Mouse (Mus musculus) mesoderm, embryonic 11.5 days (tissue): Measurements from ENCODE around the gene Prdm12.
"Not testable (repeated sequence)": the region's sequence is repeated elsewhere in the genome, so short reads cannot be mapped to it uniquely, and the experiment has no call there.

Source experiments
- DNase-seq: peaks from one replicate; pipeline ENCODE4 v3.0.0-alpha.2; 2012; ENCODE audit warnings: low read depth, low spot score

Prdm12 gene

GRCm38 (mm10) chr2:31641929-31642328, 2.1 kb downstream of the Prdm12 start:
- no peak for DNase-seq

GRCm38 (mm10) chr2:31653971-31654853, 14.4 kb downstream of the Prdm12 start:
- no peak for DNase-seq

- no peak for DNase-seq
Observed at GRCm38 (mm10) chr2:31654854-31655559, 15.2 kb downstream of the Prdm12 start.

- no peak for DNase-seq
Observed at GRCm38 (mm10) chr2:31656374-31656773, 16.5 kb downstream of the Prdm12 start.

- DNase-seq: no peak
Observed at GRCm38 (mm10) chr2:31662939-31663803, 23.3 kb downstream of the Prdm12 start.

GRCm38 (mm10) chr2:31663804-31664180, 24.0 kb downstream of the Prdm12 start:
- DNase-seq: no peak

GRCm38 (mm10) chr2:31667332-31667731, 27.5 kb downstream of the Prdm12 start:
- DNase-seq: peak; percentile 62

- DNase-seq: peak; percentile 97
Observed at GRCm38 (mm10) chr2:31670551-31671035, 30.8 kb downstream of the Prdm12 start, which contains the start of gene Exosc2. Gene Exosc2 (plus strand): TSS chr2:31670715.

- DNase-seq: no peak
Observed at GRCm38 (mm10) chr2:31678641-31679040, 38.8 kb downstream of the Prdm12 start.

GRCm38 (mm10) chr2:31681051-31681707, 41.3 kb downstream of the Prdm12 start:
- not testable (repeated sequence) for DNase-seq

GRCm38 (mm10) chr2:31681731-31682235, 41.9 kb downstream of the Prdm12 start:
- no peak for DNase-seq

GRCm38 (mm10) chr2:31683666-31684065, 43.8 kb downstream of the Prdm12 start:
- DNase-seq: peak; percentile 66

- DNase-seq: peak; percentile 97
Observed at GRCm38 (mm10) chr2:31688074-31688925, 48.5 kb downstream of the Prdm12 start, which contains the start of gene Abl1. Gene Abl1 (plus strand): TSS chr2:31688376.

- DNase-seq: no peak
Observed at GRCm38 (mm10) chr2:31689045-31689444, 49.2 kb downstream of the Prdm12 start.

- no peak for DNase-seq
Observed at GRCm38 (mm10) chr2:31690063-31690462, 50.2 kb downstream of the Prdm12 start.

- no peak for DNase-seq
Observed at GRCm38 (mm10) chr2:31698209-31698608, 58.4 kb downstream of the Prdm12 start.

GRCm38 (mm10) chr2:31700545-31701446, 61.0 kb downstream of the Prdm12 start:
- peak; percentile 41 for DNase-seq

- DNase-seq: no peak
Observed at GRCm38 (mm10) chr2:31703226-31703625, 63.4 kb downstream of the Prdm12 start.
